Mouse (Mus musculus) midbrain, embryonic 10.5 days (tissue): ENCODE data around the gene Wbp2. TPM values are rescaled to one million over a fixed set of nuclear protein-coding genes. Genes with fewer than 3 reads are reported as not detected.

Experiments
- DNase-seq: peaks from one replicate; pipeline ENCODE4 v3.0.0-alpha.2; 2017; ENCODE audit warnings: low spot score
- H3K27ac ChIP-seq: fragments of 300-500 bp; sonication (generic); replicated peaks from 2 replicates; pipeline ENCODE4 v1.5.1; 2016; ENCODE audit warnings: mild to moderate bottlenecking
- H3K27me3 ChIP-seq: fragments of 300-500 bp; sonication (generic); 2 replicates; pipeline ENCODE4 v1.6.1; 2016; ENCODE audit warnings: low read depth, mild to moderate bottlenecking; ENCODE audit not compliant: poor library complexity, severe bottlenecking
- H3K36me3 ChIP-seq: fragments of 300-500 bp; sonication (generic); 2 replicates; pipeline ENCODE4 v1.6.1; 2016; ENCODE audit warnings: mild to moderate bottlenecking, moderate library complexity
- H3K4me1 ChIP-seq: fragments of 300-500 bp; sonication (generic); 2 replicates; pipeline ENCODE4 v1.6.1; 2016
- H3K4me3 ChIP-seq: fragments of 300-500 bp; sonication (generic); 2 replicates; pipeline ENCODE4 v1.5.1; 2016; ENCODE audit warnings: mild to moderate bottlenecking, moderate library complexity
- H3K9me3 ChIP-seq: fragments of 300-500 bp; sonication (generic); replicated peaks from 2 replicates; pipeline ENCODE4 v1.6.1; 2016; ENCODE audit warnings: mild to moderate bottlenecking
- WGBS: fragments of 180-500 bp; shearing (Covaris S2); methylation state at CpG from one replicate; pipeline ENCODE4 v1.1.7; 2016; 5-methylcytosine and 5-hydroxymethylcytosine counted together
- polyA plus RNA-seq: library from polyadenylated mRNA; unstranded; fragments of >200 nt; fragmentation: Nextera tagmentation; extraction: Ambion mirVana; gene quantifications from 2 replicates; pipeline ENCODE4 v1.2.1, GENCODE M21; 2016

The Wbp2 gene
- polyA plus RNA-seq, 1 experiment from 2014 or later, result 91.8 TPM

DNA sequence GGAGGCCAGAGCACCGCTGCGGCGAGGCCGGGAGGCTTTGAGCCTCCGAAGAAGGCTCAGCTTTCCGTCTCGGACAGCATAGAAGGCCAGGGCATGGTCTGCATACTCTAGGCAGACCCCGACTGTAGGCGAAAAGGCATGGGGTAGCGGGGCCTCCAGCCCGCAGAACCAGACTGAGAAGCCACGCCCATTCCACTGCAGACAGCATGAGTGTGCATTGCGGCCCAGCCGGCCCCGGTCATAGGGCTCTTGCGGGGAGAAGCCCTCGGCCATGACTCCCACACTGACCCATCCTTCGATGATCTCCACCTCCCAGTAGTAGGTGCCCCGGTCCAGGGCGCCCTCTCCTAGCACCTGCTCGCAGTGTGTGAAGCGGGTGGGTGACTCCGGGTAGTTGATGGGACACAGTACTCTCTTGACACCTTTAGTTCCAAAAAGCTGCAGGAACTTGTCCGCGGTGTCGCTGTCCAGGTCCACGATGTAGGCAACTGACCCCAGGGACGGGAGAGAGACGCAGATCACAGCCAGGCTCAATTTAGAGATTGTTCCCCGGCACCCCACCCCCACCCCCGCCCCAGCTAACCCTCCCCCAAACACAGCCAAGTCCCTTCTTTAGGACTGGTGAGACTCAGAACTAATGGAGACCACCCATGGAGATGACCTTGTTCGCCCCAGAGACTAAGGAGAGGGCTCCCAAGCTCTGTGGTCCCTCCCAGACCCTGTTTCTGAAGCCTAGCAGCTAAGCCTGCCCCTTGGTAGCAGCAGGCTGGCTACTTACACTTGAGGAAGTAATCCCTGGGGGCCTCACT lies 19.6 kb upstream of the Wbp2 start:
- Histone ChIP-seq H3K4me1 (peaks cover 77% of the 10 kb centered on the region), H3K27ac (peak overlapping the region; percentile 69), H3K27me3 (peaks cover 82% of the 10 kb centered on the region), H3K4me3 (peak overlapping the region; percentile 40), H3K36me3 (no peaks in the 10 kb centered on the region), H3K9me3 (no peaks in the 10 kb centered on the region)
- 26% methylated on average over 32 of the region's 32 CpGs for WGBS
- DNase-seq, result peak; percentile 51

DNA sequence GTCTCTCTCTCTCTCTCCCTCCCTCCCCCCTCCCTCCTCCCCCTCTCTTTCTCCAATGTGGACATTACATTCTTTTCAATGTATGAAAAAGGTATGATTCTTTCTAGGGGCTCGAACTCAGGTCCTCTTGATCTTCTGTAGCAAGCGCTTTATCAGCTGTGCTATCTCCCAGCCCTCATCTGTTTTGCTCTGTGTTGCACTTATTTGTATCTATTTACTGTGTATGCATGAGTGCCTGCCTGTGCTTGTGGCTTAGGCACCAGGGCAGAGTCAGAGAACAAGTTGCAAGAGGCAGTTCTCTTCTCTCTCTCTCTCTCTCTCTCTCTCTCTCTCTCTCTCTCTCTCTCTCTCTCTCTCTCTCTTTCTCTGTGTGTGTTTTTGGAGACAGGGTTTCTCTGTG lies 18.3 kb upstream of the Wbp2 start:
- Histone ChIP-seq H3K27ac (peak overlapping the region; percentile 69; the same call in 1 of the 2 replicates), H3K27me3 (peaks cover 69% of the 10 kb centered on the region), H3K9me3 (no peaks in the 10 kb centered on the region), H3K4me1 (peaks cover 77% of the 10 kb centered on the region), H3K4me3 (no peak overlapping the region), H3K36me3 (no peaks in the 10 kb centered on the region)
- no peak for DNase-seq
- WGBS, result 98% methylated on average over 2 of the region's 2 CpGs

DNA sequence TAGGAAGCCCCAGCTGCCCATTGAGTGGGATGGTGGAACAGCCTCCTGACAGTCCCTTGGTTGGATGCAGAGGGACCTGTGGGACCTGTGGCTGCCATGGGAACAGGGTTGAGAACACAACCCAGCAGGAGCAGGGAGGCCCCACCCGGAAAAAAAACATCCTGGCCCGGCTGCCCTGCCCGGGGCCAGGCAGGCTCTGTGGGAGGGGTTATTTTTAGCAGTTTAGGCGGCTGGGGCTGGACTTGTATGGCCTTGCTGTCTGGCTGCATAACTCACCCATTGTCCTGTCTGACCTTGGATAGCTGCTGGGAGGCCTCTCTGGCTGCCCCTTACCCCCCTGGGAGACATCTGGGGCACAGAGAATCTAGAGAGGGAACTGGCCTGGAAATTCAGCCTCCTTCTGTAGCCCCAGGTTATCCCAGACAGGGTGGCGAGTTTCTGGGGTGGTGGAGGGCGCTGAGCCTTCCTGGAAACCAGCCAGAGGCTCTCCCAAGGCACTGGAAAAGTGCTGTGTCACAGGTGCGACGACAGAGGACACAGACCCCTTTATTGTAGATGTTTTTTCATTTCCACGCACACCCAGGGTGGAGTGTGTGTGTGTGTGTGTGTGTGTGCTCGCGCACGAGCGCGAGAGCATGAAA lies 17.3 kb upstream of the Wbp2 start:
- DNase-seq, result peak; percentile 51
- Histone ChIP-seq H3K4me1 (peaks cover 68% of the 10 kb centered on the region), H3K27ac (peak overlapping the region; percentile 72), H3K4me3 (no peak overlapping the region), H3K27me3 (peaks cover 59% of the 10 kb centered on the region), H3K36me3 (no peaks in the 10 kb centered on the region), H3K9me3 (no peaks in the 10 kb centered on the region)
- WGBS, result 52% methylated on average over 14 of the region's 14 CpGs

DNA sequence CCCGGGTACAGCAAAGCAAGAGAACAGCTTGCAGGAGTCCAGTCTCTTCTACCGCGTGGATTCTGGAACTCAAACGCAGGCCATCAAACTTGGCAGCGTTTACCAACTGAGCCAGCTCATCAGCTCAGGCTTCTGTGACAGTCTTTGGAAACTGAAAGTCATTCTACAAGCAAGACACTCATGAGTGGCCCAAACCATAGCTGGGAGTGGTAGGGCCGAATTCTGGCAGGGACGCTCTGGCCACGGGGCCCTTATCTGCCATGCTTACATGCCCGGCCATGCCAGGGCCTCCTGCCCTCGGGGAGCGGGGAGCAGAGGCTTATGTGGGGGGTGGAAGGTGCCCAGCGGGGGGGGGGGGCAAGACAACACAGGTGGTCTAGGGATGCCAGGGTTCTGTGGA lies 16.8 kb upstream of the Wbp2 start:
- Histone ChIP-seq H3K9me3 (no peaks in the 10 kb centered on the region), H3K27me3 (peaks cover 54% of the 10 kb centered on the region), H3K4me1 (peaks cover 65% of the 10 kb centered on the region), H3K36me3 (no peaks in the 10 kb centered on the region), H3K4me3 (no peak overlapping the region), H3K27ac (peak overlapping the region; percentile 72)
- no peak for DNase-seq
- 89% methylated on average over 11 of the region's 12 CpGs for WGBS

- Histone ChIP-seq H3K4me3 (no peak overlapping the region), H3K36me3 (no peaks in the 10 kb centered on the region), H3K9me3 (no peaks in the 10 kb centered on the region), H3K4me1 (peaks cover 55% of the 10 kb centered on the region), H3K27ac (peak overlapping the region; percentile 84), H3K27me3 (peaks cover 43% of the 10 kb centered on the region)
- 61% methylated on average over 3 of the region's 4 CpGs for WGBS
- no peak for DNase-seq
These were observed 15.7 kb upstream of the Wbp2 start for GRCm38 (mm10) chr11:116102472-116102871.

DNA sequence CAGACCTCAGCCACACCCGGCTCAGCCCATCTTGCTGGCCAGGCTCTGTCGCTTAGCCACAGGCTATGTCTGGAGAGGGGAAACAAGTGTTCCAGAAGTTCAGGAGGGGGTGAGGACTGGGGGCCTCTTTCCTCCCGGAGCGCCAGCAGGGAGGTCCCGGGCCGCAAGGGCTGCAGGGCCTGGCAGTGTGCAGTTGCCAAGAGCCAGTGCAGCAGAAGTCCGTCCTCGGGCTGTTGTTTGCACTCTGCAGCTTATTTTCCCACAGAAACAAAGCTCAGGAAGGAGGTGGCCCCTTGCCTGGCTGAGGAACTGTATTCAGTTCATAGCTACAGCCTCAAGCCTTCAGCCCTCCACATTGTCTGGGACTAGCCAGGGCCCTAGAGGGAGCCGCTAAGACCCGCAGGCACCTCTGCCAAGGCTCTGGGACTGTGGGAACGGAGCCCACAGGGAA lies 15.2 kb upstream of the Wbp2 start:
- 44% methylated on average over 11 of the region's 11 CpGs for WGBS
- Histone ChIP-seq H3K9me3 (no peaks in the 10 kb centered on the region; the same call in 1 of the 2 replicates), H3K36me3 (no peaks in the 10 kb centered on the region), H3K27me3 (peaks cover 38% of the 10 kb centered on the region), H3K27ac (peak overlapping the region; percentile 84), H3K4me3 (no peak overlapping the region), H3K4me1 (peaks cover 50% of the 10 kb centered on the region)
- peak; percentile 33 for DNase-seq

DNA sequence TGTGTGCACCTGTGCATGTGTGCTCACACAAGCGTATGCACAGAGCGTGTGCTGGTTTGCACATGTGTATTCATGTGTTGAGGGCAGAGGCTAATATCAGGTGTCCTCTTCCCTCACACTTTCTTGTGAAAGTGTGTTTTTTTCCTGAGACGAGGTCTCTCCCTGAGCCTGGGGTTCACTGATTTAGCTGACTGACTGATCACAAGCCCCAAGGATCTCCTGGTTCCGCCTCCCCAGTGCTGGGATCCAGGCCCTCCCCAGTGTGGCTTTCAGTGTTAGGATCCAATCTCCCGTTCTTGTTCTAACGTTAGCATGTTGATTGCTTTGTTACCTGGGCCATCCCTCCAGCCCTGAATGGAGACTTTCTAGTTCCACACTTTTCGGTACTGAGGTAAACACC lies 14.0 kb upstream of the Wbp2 start:
- Histone ChIP-seq H3K9me3 (no peaks in the 10 kb centered on the region; the same call in 1 of the 2 replicates), H3K27ac (no peak overlapping the region), H3K4me1 (peaks cover 38% of the 10 kb centered on the region), H3K4me3 (no peak overlapping the region), H3K36me3 (no peaks in the 10 kb centered on the region), H3K27me3 (peaks cover 26% of the 10 kb centered on the region)
- no peak for DNase-seq
- WGBS, result 91% methylated on average over 7 of the region's 7 CpGs

DNA sequence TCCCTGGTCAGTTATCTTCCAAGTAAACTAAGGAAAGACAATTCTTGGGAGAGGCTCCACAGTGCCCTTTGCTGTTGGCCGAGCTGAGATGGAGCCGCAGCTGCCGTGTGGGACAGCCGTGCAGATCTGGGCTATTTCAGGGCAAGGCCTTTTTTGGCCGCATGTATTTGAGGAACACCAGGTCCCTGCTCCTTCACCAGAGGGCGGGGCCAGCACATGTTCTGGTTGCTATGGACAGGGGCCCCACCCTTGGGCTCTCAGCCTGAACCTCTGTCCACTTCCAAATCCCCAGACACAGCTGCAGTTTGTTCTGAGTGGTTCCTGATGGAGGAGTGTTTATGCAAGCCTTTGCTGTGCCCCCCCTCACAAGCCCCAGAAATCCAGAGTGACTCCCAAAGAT lies 13.6 kb upstream of the Wbp2 start:
- no peak overlapping the region for H3K4me3 ChIP-seq
- peaks cover 22% of the 10 kb centered on the region for H3K27me3 ChIP-seq
- no peaks in the 10 kb centered on the region for H3K36me3 ChIP-seq
- no peaks in the 10 kb centered on the region; the same call in 1 of the 2 replicates for H3K9me3 ChIP-seq
- WGBS, result 93% methylated on average over 6 of the region's 6 CpGs
- H3K4me1 ChIP-seq, result peaks cover 36% of the 10 kb centered on the region
- no peak overlapping the region for H3K27ac ChIP-seq
- no peak for DNase-seq

GRCm38 (mm10) chr11:116099462-116099861 lies 12.7 kb upstream of the Wbp2 start:
- 0 out of 2 replicates have a peak overlapping the region, but pooled peaks have one; percentile 17 for H3K27ac ChIP-seq
- no peak for DNase-seq
- no peaks in the 10 kb centered on the region; the same call in 1 of the 2 replicates for H3K9me3 ChIP-seq
- H3K27me3 ChIP-seq, result peaks cover 13% of the 10 kb centered on the region
- peaks cover 34% of the 10 kb centered on the region for H3K4me1 ChIP-seq
- no peaks in the 10 kb centered on the region for H3K36me3 ChIP-seq
- H3K4me3 ChIP-seq, result no peak overlapping the region
- 93% methylated on average over 6 of the region's 6 CpGs for WGBS

- H3K27ac ChIP-seq, result 0 out of 2 replicates have a peak overlapping the region, but pooled peaks have one; percentile 33
- 75% methylated on average over 14 of the region's 14 CpGs for WGBS
- no peak overlapping the region for H3K4me3 ChIP-seq
- H3K4me1 ChIP-seq, result peaks cover 31% of the 10 kb centered on the region
- peaks cover 7% of the 10 kb centered on the region; the same call in 1 of the 2 replicates for H3K27me3 ChIP-seq
- no peak for DNase-seq
- no peaks in the 10 kb centered on the region for H3K36me3 ChIP-seq
- H3K9me3 ChIP-seq, result no peaks in the 10 kb centered on the region; the same call in 1 of the 2 replicates
These were observed 12.1 kb upstream of the Wbp2 start for GRCm38 (mm10) chr11:116098711-116099460.

DNA sequence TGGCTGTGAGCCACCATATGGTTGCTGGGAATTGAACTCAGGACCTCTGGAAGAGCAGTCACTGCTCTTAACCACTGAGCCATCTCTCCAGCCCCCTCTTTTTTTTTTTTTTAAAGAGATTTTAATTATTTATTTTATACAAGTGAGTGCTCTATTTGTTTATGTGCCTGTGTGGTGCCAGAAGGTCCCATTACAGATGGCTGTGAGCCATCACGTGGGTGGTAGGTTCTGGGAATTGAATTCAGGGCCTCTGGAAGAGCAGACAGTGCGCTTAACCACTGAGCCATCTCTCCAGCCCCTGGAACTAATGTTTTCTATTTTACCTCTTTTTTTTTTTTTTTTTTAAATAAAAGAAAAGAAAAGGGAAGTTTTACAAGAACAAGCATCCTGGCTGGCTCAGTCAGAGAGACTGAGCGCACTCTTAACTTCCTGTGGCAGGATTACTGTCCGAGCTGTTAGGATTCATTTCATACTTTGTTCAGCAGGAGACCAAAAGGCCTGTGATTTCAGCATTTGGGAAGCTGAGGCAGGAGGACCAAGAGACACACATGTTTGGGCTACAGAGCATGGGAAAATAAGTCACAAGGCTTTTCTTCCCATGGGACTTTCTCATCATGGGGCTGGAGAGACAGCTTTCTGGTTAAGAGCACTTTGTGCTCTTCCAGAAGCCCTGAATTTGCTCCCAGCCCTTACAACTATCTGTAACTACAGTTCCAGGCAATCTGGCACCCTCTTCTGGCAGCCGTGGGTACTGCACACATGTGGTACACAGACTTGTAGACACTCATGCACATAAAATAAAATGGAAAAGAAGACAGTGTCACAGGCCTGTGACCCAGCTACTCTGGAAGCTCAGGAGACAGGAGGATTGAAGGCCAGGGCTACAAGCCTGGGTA lies 9.7 kb upstream of the Wbp2 start:
- Histone ChIP-seq H3K9me3 (no peaks in the 10 kb centered on the region; the same call in 1 of the 2 replicates), H3K4me3 (no peak overlapping the region), H3K27ac (no peak overlapping the region), H3K4me1 (peaks cover 12% of the 10 kb centered on the region), H3K36me3 (no peaks in the 10 kb centered on the region), H3K27me3 (no peaks in the 10 kb centered on the region; the same call in 1 of the 2 replicates)
- WGBS, result 91% methylated on average over 5 of the region's 5 CpGs
- no peak for DNase-seq
